Mouse (Mus musculus) lung, adult 2 months (tissue): ENCODE measurements around the gene Krtap1-4.

Experiments used
- CTCF ChIP-seq: fragments of 200-500 bp; IDR thresholded peaks from 2 replicates; pipeline ENCODE4 v1.5.1; 2011; ENCODE audit warnings: mild to moderate bottlenecking, low read length, control low read depth; ENCODE audit not compliant: insufficient read depth
- POLR2A ChIP-seq: fragments of 200-500 bp; IDR thresholded peaks from 2 replicates; pipeline ENCODE4 v1.6.1; 2011; ENCODE audit warnings: low read depth, mild to moderate bottlenecking, control low read depth, low read length, borderline replicate concordance; ENCODE audit errors: extremely low read depth

- no peak for TF ChIP-seq POLR2A
- no peak for TF ChIP-seq CTCF
Measured at GRCm38 (mm10) chr11:99614796-99615363, 31.4 kb upstream of the Krtap1-4 start, which contains the start of gene Krtap2-4.
